Mouse (Mus musculus): ENCODE measurements at regions not wholly inside any gene's neighbourhood (a gene's known extent, or its start where the extent isn't known, plus 50 kb on each side); places are given as distances from the start of the nearest gene placed in this dataset.

- Histone ChIP-seq H3K27ac (replicated peaks in 1 of 2; ENCODE audit: control insufficient read depth in 1 of 2, insufficient read depth in 1 of 2, low read depth in 2 of 2, low read length in 2 of 2) (no peak overlapping the region), H3K27me3 (ENCODE audit: control insufficient read depth, insufficient read depth, low read length) (no peaks in the 10 kb centered on the region), H3K9me3 (ENCODE audit: control insufficient read depth, low read length) (no peaks in the 10 kb centered on the region), H3K4me2 (ENCODE audit: low read length) (no peak overlapping the region), H3K36me3 (ENCODE audit: control insufficient read depth, insufficient read depth, low read length) (no peaks in the 10 kb centered on the region), H3K4me1 (ENCODE audit: control insufficient read depth in 2 of 2, insufficient read depth in 2 of 2, low read length in 2 of 2) (no peaks in the 10 kb centered on the region), H3K9ac (ENCODE audit: low read length) (no peak overlapping the region), H3K4me3 (ENCODE audit: control insufficient read depth in 1 of 2, insufficient read depth in 1 of 2, low read depth in 1 of 2, low read length in 2 of 2) (no peak overlapping the region)
- 59% methylated on average over 3 of the region's 3 CpGs for WGBS
- ATAC-seq (ENCODE audit: insufficient number of reproducible peaks, insufficient read depth, low FRiP score, low read depth), result no peak
These were observed 100.7 kb downstream of the Gm9733 start for GRCm38 (mm10) chr3:15231433-15231832.

- Histone ChIP-seq H3K27ac (replicated peaks in 1 of 2; ENCODE audit: control insufficient read depth in 1 of 2, insufficient read depth in 1 of 2, low read depth in 2 of 2, low read length in 2 of 2) (no peak overlapping the region), H3K27me3 (ENCODE audit: control insufficient read depth, insufficient read depth, low read length) (no peaks in the 10 kb centered on the region), H3K9ac (ENCODE audit: low read length) (no peak overlapping the region), H3K4me1 (ENCODE audit: control insufficient read depth in 2 of 2, insufficient read depth in 2 of 2, low read length in 2 of 2) (no peaks in the 10 kb centered on the region), H3K9me3 (ENCODE audit: control insufficient read depth, low read length) (no peaks in the 10 kb centered on the region), H3K4me3 (ENCODE audit: control insufficient read depth in 1 of 2, insufficient read depth in 1 of 2, low read depth in 1 of 2, low read length in 2 of 2) (no peak overlapping the region), H3K36me3 (ENCODE audit: control insufficient read depth, insufficient read depth, low read length) (no peaks in the 10 kb centered on the region), H3K4me2 (ENCODE audit: low read length) (no peak overlapping the region)
- WGBS, result 76% methylated on average over 5 of the region's 5 CpGs
- ATAC-seq (ENCODE audit: insufficient number of reproducible peaks, insufficient read depth, low FRiP score, low read depth), result no peak
These were observed 94.2 kb downstream of the Gm9733 start for GRCm38 (mm10) chr3:15237817-15238432.

DNA sequence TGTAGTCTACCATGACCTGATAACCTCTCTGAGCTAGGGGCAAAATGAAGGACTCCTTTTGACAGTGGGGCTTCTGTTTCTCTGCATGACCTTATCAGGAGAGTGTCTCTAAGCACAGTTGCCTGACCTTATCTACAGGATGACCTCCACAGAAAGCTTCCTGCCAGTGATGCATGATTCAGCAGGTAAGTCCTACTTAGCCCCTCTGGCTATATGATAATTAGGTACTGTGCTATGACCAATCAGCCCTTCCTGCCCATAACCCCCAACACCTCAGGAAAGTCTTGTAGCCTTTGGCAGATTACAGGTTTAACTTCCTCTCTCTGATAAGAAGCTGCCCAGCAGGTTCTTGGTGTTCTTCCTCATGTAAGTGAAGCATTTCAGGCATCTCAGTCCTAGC is 89.7 kb downstream of the Gm9733 start:
- no peaks in the 10 kb centered on the region for H3K27me3 ChIP-seq (ENCODE audit: control insufficient read depth, insufficient read depth, low read length)
- no peak overlapping the region for H3K4me3 ChIP-seq (ENCODE audit: control insufficient read depth in 1 of 2, insufficient read depth in 1 of 2, low read depth in 1 of 2, low read length in 2 of 2)
- no peaks in the 10 kb centered on the region for H3K36me3 ChIP-seq (ENCODE audit: control insufficient read depth, insufficient read depth, low read length)
- H3K9ac ChIP-seq (ENCODE audit: low read length), result no peak overlapping the region
- no peaks in the 10 kb centered on the region for H3K9me3 ChIP-seq (ENCODE audit: control insufficient read depth, low read length)
- H3K27ac ChIP-seq (replicated peaks in 1 of 2; ENCODE audit: control insufficient read depth in 1 of 2, insufficient read depth in 1 of 2, low read depth in 2 of 2, low read length in 2 of 2), result no peak overlapping the region
- H3K4me1 ChIP-seq (ENCODE audit: control insufficient read depth in 2 of 2, insufficient read depth in 2 of 2, low read length in 2 of 2), result no peaks in the 10 kb centered on the region
- no peak for ATAC-seq (ENCODE audit: insufficient number of reproducible peaks, insufficient read depth, low FRiP score, low read depth)
- H3K4me2 ChIP-seq (ENCODE audit: low read length), result no peak overlapping the region

GRCm38 (mm10) chr3:15243584-15243983 is 88.5 kb downstream of the Gm9733 start:
- Histone ChIP-seq H3K4me3 (ENCODE audit: control insufficient read depth in 1 of 2, insufficient read depth in 1 of 2, low read depth in 1 of 2, low read length in 2 of 2) (no peak overlapping the region), H3K4me2 (ENCODE audit: low read length) (no peak overlapping the region), H3K36me3 (ENCODE audit: control insufficient read depth, insufficient read depth, low read length) (no peaks in the 10 kb centered on the region), H3K4me1 (ENCODE audit: control insufficient read depth in 2 of 2, insufficient read depth in 2 of 2, low read length in 2 of 2) (no peaks in the 10 kb centered on the region), H3K27ac (replicated peaks in 1 of 2; ENCODE audit: control insufficient read depth in 1 of 2, insufficient read depth in 1 of 2, low read depth in 2 of 2, low read length in 2 of 2) (no peak overlapping the region), H3K9ac (ENCODE audit: low read length) (no peak overlapping the region), H3K9me3 (ENCODE audit: control insufficient read depth, low read length) (no peaks in the 10 kb centered on the region), H3K27me3 (ENCODE audit: control insufficient read depth, insufficient read depth, low read length) (no peaks in the 10 kb centered on the region)
- no peak for ATAC-seq (ENCODE audit: insufficient number of reproducible peaks, insufficient read depth, low FRiP score, low read depth)
- WGBS, result 68% methylated on average over 5 of the region's 5 CpGs

DNA sequence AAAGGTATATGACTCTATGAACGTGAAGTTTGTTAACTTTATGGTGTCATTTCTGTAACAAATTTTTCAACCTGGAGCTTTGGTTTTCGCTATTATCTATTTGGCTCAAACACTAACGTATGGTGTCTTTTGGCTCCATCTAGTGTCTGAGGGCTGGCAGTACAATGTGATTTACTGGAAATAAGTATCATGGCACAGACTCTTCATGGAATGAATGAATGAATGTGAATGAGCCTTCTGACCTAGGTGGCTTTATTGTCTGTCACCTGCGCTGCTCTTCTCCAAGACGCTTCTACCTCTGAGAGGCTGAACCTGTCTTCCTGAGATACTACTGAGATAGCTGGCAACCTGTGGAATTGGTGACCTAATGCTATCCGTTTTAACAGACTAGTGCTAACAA is 87.1 kb downstream of the Gm9733 start:
- H3K9ac ChIP-seq (ENCODE audit: low read length), result no peak overlapping the region
- H3K27me3 ChIP-seq (ENCODE audit: control insufficient read depth, insufficient read depth, low read length), result no peaks in the 10 kb centered on the region
- H3K27ac ChIP-seq (replicated peaks in 1 of 2; ENCODE audit: control insufficient read depth in 1 of 2, insufficient read depth in 1 of 2, low read depth in 2 of 2, low read length in 2 of 2), result no peak overlapping the region
- H3K36me3 ChIP-seq (ENCODE audit: control insufficient read depth, insufficient read depth, low read length), result no peaks in the 10 kb centered on the region
- no peak overlapping the region for H3K4me2 ChIP-seq (ENCODE audit: low read length)
- no peak overlapping the region for H3K4me3 ChIP-seq (ENCODE audit: control insufficient read depth in 1 of 2, insufficient read depth in 1 of 2, low read depth in 1 of 2, low read length in 2 of 2)
- H3K9me3 ChIP-seq (ENCODE audit: control insufficient read depth, low read length), result no peaks in the 10 kb centered on the region
- ATAC-seq (ENCODE audit: insufficient number of reproducible peaks, insufficient read depth, low FRiP score, low read depth), result no peak
- WGBS, result 21% methylated on average over 6 of the region's 6 CpGs
- H3K4me1 ChIP-seq (ENCODE audit: control insufficient read depth in 2 of 2, insufficient read depth in 2 of 2, low read length in 2 of 2), result no peaks in the 10 kb centered on the region

Measured in heart, embryonic 14.5 days (tissue).